Mouse (Mus musculus) liver, adult 2 months (tissue): ENCODE data around the gene Btn1a1.

ENCODE experiments used
- CTCF ChIP-seq: fragments of 200-500 bp; IDR thresholded peaks from 2 replicates; pipeline ENCODE4 v1.5.1; 2011; ENCODE audit warnings: low read depth, low read length, control low read depth
- POLR2A ChIP-seq: fragments of 200-500 bp; IDR thresholded peaks from 2 replicates; pipeline ENCODE4 v1.6.1; 2011; ENCODE audit warnings: low read length, control low read depth; ENCODE audit not compliant: insufficient read depth; ENCODE audit errors: extremely low read depth

DNA sequence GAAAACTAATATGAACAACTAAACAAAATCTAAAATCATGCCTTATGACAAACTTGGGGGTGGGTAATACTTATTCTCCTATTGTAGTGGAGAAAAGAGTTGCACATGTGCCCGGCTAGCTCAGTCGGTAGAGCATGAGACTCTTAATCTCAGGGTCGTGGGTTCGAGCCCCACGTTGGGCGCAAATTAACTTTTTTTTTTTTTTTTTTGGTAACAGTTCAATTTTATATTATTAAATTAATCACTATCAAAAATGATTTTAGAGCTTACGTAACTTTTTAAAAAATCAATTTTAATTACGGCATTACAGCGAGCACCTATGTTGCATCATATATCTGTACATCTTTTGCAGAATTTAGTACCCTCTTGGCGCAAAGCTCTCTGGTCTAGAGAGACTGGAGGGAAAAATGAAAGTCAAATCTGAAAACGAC lies 29.5 kb downstream of the Btn1a1 start:
- TF ChIP-seq CTCF (no peak), POLR2A (no peak)
